Mouse (Mus musculus): Measurements from ENCODE around the gene Rhob. TPM values are rescaled to one million over a fixed set of nuclear protein-coding genes. Genes with fewer than 3 reads are reported as not detected.

Rhob gene
- polyA plus RNA-seq, 1 experiment: 0.83 TPM

DNA sequence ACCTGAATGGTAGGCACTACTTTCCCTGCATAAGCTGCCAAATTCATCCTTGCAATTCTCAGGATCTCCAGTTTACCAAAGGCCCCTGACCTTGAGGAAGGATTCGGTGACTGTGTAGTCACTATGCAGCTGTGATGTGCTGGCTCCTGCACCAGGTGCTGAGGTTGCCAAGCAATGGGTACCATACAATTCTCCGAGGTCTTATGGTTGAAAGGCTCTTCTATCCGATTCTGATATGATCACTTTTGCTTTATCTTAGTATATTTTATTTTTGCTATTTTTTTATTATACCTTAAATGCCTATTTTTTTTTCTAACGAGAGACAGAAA is 11.2 kb downstream of the Rhob start:
- TF ChIP-seq GATA1 (IDR thresholded peaks at IDR 0.05; ENCODE audit: low read length) (no peak), TAL1 (IDR thresholded peaks at IDR 0.05; ENCODE audit: low read length) (no peak)
- Histone ChIP-seq H3K9me3 (ENCODE audit: control insufficient read depth, low read length) (no peaks in the 10 kb centered on the region), H3K4me1 (ENCODE audit: control insufficient read depth) (no peaks in the 10 kb centered on the region), H3K27me3 (ENCODE audit: control insufficient read depth) (no peaks in the 10 kb centered on the region), H3K4me3 (replicated peaks) (no peak overlapping the region), H3K36me3 (ENCODE audit: control insufficient read depth) (no peaks in the 10 kb centered on the region)

DNA sequence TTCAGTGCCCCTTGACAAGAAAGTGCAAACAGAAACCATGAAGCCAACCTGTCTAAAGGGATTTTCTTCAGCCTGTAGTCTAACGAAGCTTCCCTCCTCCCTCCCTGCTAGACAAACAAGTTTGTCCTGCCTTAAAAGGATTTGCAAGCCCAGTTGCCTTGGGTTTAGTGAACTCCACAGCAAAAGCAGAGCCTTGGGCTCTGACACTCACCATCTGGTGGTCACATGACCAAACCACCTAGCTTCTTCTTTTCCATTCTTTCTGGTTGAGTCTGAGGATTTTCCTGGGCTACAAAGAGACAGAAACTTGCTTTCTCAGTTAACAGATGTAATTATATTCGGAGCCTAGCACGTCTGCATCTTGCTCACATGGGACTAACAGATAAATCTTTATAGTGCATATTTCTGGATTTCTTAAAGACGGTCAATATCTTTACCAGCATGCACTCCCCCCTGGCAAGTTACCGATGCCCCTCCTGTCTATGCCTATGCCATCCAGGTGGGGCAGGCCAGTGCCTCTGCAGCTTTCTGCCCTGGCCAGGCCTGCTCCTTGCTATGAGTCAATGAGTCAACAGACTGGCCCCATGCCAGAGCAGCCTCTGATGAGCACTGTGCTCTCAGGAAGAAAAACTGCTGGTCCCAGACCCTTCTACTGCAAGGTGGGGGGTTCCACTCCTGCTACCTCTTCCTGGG is 11.7 kb downstream of the Rhob start:
- TF ChIP-seq TAL1 (IDR thresholded peaks at IDR 0.05; ENCODE audit: low read length) (no peak), GATA1 (IDR thresholded peaks at IDR 0.05; ENCODE audit: low read length) (no peak)
- no peaks in the 10 kb centered on the region for H3K27me3 ChIP-seq (ENCODE audit: control insufficient read depth)
- no peak overlapping the region for H3K4me3 ChIP-seq (replicated peaks)
- H3K9me3 ChIP-seq (ENCODE audit: control insufficient read depth, low read length): no peaks in the 10 kb centered on the region
- H3K36me3 ChIP-seq (ENCODE audit: control insufficient read depth): no peaks in the 10 kb centered on the region
- no peaks in the 10 kb centered on the region for H3K4me1 ChIP-seq (ENCODE audit: control insufficient read depth)

DNA sequence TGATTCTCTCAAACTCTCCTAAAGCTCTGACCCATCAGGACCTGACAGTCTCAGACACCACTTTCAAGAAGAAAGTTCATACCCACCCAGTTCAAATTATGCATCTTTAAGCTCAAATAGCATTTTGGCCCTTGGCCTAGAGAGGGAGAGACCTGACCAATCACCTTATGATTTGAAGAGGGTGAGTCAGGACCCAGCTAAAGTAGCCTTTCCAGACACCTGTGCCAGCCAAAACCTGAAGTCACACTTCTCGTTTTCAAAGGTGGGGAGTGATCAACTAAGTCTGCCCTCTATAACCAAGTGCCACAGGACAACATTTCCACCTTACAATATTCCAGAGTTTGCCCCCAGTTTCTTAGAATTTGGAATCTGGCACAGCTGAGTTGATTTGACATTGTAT is 12.5 kb downstream of the Rhob start:
- Histone ChIP-seq H3K27me3 (ENCODE audit: control insufficient read depth) (no peaks in the 10 kb centered on the region), H3K36me3 (ENCODE audit: control insufficient read depth) (no peaks in the 10 kb centered on the region), H3K4me3 (replicated peaks) (no peak overlapping the region), H3K9me3 (ENCODE audit: control insufficient read depth, low read length) (no peaks in the 10 kb centered on the region), H3K4me1 (ENCODE audit: control insufficient read depth) (no peaks in the 10 kb centered on the region)
- TF ChIP-seq TAL1 (IDR thresholded peaks at IDR 0.05; ENCODE audit: low read length) (no peak), GATA1 (IDR thresholded peaks at IDR 0.05; ENCODE audit: low read length) (no peak)

DNA sequence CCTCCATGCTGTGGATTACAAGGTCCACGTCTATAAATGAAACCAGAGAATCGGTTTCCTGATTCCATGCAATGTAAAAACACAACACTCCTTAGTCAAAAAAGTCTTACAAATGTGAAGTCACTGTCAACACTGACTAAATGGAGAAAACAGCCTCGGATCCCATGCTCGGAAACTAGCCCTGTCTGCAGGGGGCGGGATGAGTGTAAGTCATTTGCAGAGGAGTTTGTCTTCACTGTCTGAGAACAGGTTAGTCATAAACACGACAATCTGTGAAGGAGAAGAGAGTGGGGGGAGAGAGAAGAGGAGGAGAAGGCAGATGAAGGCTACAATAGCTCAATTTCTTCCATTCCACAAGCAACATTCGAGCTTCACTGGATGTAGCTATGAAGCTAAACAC is 14.6 kb downstream of the Rhob start:
- TF ChIP-seq GATA1 (IDR thresholded peaks at IDR 0.05; ENCODE audit: low read length) (no peak), TAL1 (IDR thresholded peaks at IDR 0.05; ENCODE audit: low read length) (no peak)
- no peaks in the 10 kb centered on the region for H3K4me1 ChIP-seq (ENCODE audit: control insufficient read depth)
- no peaks in the 10 kb centered on the region for H3K27me3 ChIP-seq (ENCODE audit: control insufficient read depth)
- no peaks in the 10 kb centered on the region for H3K9me3 ChIP-seq (ENCODE audit: control insufficient read depth, low read length)
- no peaks in the 10 kb centered on the region for H3K36me3 ChIP-seq (ENCODE audit: control insufficient read depth)
- H3K4me3 ChIP-seq (replicated peaks): no peak overlapping the region

DNA sequence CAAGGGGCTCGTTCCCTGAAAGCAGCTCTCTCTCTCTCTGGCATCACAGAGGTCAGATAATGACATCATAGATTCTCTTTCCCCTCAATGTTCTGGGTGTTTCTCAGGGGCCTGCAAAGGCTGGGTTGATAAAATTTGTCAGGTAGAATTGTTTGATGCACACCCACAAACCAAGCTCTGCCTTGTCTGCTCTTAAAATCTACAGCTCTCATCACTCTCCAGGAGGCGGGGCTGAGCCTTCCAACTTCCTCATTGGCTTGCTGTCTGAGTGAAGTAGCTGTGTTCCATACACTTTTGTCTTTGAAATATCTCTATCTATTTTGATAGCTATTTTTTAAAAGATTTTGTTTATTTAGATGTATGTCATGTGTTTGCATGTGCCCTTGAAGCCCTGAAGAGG is 17.6 kb downstream of the Rhob start:
- TF ChIP-seq TAL1 (IDR thresholded peaks at IDR 0.05; ENCODE audit: low read length) (no peak), GATA1 (IDR thresholded peaks at IDR 0.05; ENCODE audit: low read length) (no peak)
- H3K4me1 ChIP-seq (ENCODE audit: control insufficient read depth): no peaks in the 10 kb centered on the region

DNA sequence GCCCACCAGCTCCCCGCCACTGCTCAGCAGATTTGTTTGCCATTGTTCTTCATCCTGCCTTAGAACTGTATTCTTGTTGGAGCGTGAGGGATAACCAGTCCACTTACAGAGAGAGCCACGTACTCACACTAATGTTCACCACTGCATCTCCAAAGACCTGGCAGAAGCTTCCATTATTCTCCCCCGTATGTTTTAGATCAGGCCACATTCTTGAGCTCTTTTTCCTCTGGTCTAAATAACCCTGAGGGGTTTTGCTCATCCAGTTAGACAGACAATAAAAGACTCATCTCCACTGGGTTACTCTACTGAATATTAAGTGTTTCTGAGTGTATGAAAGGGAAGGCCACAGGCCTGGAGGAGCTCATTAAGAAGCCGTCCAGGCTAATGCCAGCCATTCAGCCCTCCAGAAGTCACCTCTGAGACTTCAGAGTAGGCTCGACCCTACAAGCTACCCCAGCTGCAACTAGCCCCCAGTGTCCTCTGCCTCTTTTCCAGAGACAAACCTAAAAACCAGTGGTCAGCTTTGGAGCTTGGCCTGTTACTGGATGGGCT is 24.9 kb downstream of the Rhob start:
- no peaks in the 10 kb centered on the region for H3K4me1 ChIP-seq (ENCODE audit: control insufficient read depth)
- TF ChIP-seq TAL1 (IDR thresholded peaks at IDR 0.05; ENCODE audit: low read length) (no peak), GATA1 (IDR thresholded peaks at IDR 0.05; ENCODE audit: low read length) (no peak)
- H3K27me3 ChIP-seq (ENCODE audit: control insufficient read depth): no peaks in the 10 kb centered on the region
- H3K9me3 ChIP-seq (ENCODE audit: control insufficient read depth, low read length): no peaks in the 10 kb centered on the region
- H3K4me3 ChIP-seq (replicated peaks): no peak overlapping the region
- no peaks in the 10 kb centered on the region for H3K36me3 ChIP-seq (ENCODE audit: control insufficient read depth)

More for the DNA sequence above, 17.6 kb downstream of the Rhob start:
- Histone ChIP-seq H3K27me3 (ENCODE audit: control insufficient read depth) (no peaks in the 10 kb centered on the region), H3K4me3 (replicated peaks) (no peak overlapping the region), H3K9me3 (ENCODE audit: control insufficient read depth, low read length) (no peaks in the 10 kb centered on the region), H3K36me3 (ENCODE audit: control insufficient read depth) (no peaks in the 10 kb centered on the region)

DNA sequence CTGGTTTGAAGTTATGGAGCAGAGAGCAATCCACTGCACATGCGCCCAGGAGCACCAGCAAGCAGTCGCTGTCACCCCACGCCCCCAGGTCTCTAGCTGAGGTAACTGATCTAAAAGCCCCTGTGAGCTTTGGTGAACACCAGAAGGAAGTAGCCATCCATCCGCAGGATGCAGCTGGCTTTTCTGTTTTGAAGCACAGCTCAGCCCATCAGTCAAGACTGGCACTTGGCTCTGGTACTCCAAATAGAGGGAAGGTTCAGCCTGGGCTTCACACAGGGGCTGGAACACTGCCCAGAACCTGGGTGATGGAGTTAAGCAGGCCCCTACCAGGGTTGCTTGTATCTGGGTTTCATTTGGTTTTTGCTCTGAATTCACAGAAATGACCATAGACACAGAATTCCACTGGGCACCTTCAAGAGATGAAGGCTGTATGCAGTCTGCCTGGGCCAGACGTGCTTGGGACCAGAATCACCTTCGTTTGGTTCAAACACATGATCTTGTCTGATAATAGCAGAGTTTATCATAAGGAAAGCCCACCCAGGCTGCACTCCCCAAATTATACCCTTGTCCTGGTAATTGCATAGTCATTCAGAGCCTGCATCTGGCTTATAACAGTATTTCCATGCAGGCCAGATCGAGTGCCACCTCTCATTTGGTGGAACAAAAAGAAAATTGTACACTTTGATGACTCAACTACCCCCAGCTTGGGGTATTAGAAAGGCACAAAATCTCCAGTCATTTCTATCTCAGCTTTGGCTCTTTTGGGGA is 27.0 kb downstream of the Rhob start:
- Histone ChIP-seq H3K4me1 (ENCODE audit: control insufficient read depth) (no peaks in the 10 kb centered on the region), H3K4me3 (replicated peaks) (no peak overlapping the region), H3K36me3 (ENCODE audit: control insufficient read depth) (no peaks in the 10 kb centered on the region), H3K9me3 (ENCODE audit: control insufficient read depth, low read length) (no peaks in the 10 kb centered on the region), H3K27me3 (ENCODE audit: control insufficient read depth) (no peaks in the 10 kb centered on the region)
- TF ChIP-seq GATA1 (IDR thresholded peaks at IDR 0.05; ENCODE audit: low read length) (no peak), TAL1 (IDR thresholded peaks at IDR 0.05; ENCODE audit: low read length) (no peak)

DNA sequence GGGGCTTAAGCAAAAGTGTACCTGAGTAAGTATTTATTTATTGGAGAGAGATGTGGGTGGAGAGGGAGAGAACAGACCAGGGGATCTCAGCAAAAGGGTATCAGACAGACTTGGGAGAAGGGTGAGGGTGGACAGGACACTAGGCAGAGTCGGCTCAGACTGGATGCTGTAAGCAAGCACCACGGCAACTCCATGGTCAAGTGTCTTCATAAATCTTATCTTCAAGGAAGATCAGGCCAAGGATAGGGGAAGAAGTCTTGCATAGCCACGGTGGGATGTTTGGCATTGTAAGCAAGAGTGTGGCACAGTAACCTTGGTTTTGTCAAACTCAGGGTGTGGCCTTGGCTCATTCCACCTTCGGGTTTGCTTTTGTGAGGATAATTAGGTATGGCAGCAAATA is 27.8 kb downstream of the Rhob start:
- Histone ChIP-seq H3K4me3 (replicated peaks) (no peak overlapping the region), H3K9me3 (ENCODE audit: control insufficient read depth, low read length) (no peaks in the 10 kb centered on the region), H3K36me3 (ENCODE audit: control insufficient read depth) (no peaks in the 10 kb centered on the region), H3K4me1 (ENCODE audit: control insufficient read depth) (no peaks in the 10 kb centered on the region), H3K27me3 (ENCODE audit: control insufficient read depth) (no peaks in the 10 kb centered on the region)
- TF ChIP-seq GATA1 (IDR thresholded peaks at IDR 0.05; ENCODE audit: low read length) (no peak), TAL1 (IDR thresholded peaks at IDR 0.05; ENCODE audit: low read length) (no peak)

DNA sequence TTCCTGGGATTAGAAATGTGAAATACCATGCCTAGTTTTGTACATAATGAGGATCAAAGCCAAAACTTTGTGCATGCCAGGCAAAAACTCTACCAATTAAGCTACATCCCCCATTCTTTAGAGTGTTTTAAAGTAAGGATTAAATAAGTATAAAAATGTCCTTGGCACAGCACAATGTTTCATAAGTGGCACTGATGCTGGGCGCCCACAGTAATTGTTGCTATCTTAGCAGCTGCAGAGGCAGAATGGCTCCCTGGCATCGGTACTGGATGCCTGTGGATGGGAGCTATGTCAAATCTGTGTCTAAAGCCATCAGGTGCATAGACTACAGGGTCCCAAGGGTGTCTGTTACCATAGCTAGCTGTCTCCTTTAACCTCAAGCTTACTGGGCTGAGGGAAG is 28.8 kb downstream of the Rhob start:
- no peaks in the 10 kb centered on the region for H3K27me3 ChIP-seq (ENCODE audit: control insufficient read depth)
- TF ChIP-seq TAL1 (IDR thresholded peaks at IDR 0.05; ENCODE audit: low read length) (no peak), GATA1 (IDR thresholded peaks at IDR 0.05; ENCODE audit: low read length) (no peak)
- no peaks in the 10 kb centered on the region for H3K36me3 ChIP-seq (ENCODE audit: control insufficient read depth)
- no peaks in the 10 kb centered on the region for H3K9me3 ChIP-seq (ENCODE audit: control insufficient read depth, low read length)
- no peaks in the 10 kb centered on the region for H3K4me1 ChIP-seq (ENCODE audit: control insufficient read depth)
- no peak overlapping the region for H3K4me3 ChIP-seq (replicated peaks)
